Mouse (Mus musculus): ENCODE data around the gene Atl2. TPM values are rescaled to one million over a fixed set of nuclear protein-coding genes. Genes with fewer than 3 reads are reported as not detected.

Gene Atl2
- 31.0 TPM for polyA plus RNA-seq (2017; shearing (Covaris generic))

DNA sequence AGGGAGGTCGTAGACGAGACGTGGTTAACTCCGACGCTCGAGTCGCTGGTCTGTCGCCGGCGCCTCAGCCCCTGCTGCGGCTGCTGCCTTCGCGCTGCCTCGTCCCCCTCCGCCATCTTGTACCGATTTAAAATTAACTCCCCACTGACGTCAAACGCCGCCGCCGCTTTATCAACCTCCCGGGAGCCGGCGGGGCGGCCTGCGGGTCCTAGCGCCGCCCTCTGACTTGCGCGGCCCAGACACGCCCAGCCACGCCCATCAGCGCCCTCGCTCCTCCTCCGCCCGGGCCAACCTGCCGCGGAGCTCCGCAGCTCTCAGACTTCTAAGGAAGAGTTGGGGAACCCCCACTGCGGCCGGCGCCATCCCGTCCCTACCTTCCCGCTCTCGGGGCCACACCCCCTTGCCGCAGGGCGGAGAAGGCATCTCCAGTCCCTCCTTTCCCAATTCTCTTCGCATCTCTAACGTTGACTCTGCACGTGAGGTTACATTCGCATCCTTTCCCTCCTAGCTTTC, at the start of gene Atl2:
Atl2 (minus strand) TSS at position 213 of the 513 bp plus-strand sequence.

Other genes starting within 250 kb of the Atl2 start
- not detected for gene Cyp1b1, start 181.1 kb downstream of the Atl2 start, polyA plus RNA-seq (2017; shearing (Covaris generic))
- 26.8 TPM for gene Hnrnpll, start 166.2 kb upstream of the Atl2 start, polyA plus RNA-seq (2017; shearing (Covaris generic))
- gene Galm, start 231.3 kb upstream of the Atl2 start, polyA plus RNA-seq (2017; shearing (Covaris generic)) = 40.2 TPM